Mouse (Mus musculus): ENCODE results near the gene Tmub2. TPM values are rescaled to one million over a fixed set of nuclear protein-coding genes. Genes with fewer than 3 reads are reported as not detected.
A peak's percentile ranks its signal among the peaks of the same experiment; 100 is the strongest.

Tmub2 gene
- 8.1 and 8.9 TPM in 2 replicates for polyA plus RNA-seq (2012)

DNA sequence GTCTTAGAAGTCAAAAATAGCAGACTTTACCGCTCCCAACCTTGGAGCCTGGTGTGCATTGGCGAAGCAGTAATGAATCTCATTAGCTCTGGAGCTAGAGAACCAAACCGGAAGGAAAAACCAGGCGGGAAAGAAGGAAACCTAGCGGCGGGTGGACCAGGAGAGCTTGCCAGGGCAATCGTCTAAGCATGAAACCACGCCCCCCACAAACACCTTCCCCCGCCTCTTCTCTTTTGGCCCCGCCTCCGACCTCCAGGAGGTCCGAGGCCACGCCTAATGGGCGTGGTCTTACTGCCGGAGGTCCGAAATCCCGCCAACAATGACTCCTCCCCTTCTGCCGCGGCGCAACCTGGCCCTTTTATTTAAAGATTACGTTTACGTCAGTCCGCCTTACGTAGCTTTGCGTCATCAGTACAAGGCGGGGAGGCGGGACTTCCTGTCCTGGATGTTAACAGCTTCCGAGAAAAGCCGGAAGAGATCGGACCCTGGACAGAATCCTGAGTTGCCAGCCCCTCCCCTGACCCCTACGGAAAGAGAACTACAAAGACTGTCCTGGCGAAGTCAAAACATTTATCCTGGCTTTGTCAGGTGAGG is at the start of gene Tmub2:
Tmub2 (plus strand) TSS at position 431 of the 594 bp plus-strand sequence.
- peak within 1 kb of the TSS; percentile 99 for H3K4me3 ChIP-seq (replicated peaks)
- peaks cover 36% of the 10 kb centered on the region for H3K36me3 ChIP-seq (ENCODE audit: control insufficient read depth)
- no peak for TF ChIP-seq GATA1 (IDR thresholded peaks at IDR 0.05; ENCODE audit: low read length)
- no peak for TF ChIP-seq TAL1 (IDR thresholded peaks at IDR 0.05; ENCODE audit: low read length)
- no peaks in the 10 kb centered on the region for H3K27me3 ChIP-seq (ENCODE audit: control insufficient read depth)
- no peaks in the 10 kb centered on the region for H3K9me3 ChIP-seq (ENCODE audit: control insufficient read depth, low read length)
- H3K4me1 ChIP-seq (ENCODE audit: control insufficient read depth): peaks cover 53% of the 10 kb centered on the region

DNA sequence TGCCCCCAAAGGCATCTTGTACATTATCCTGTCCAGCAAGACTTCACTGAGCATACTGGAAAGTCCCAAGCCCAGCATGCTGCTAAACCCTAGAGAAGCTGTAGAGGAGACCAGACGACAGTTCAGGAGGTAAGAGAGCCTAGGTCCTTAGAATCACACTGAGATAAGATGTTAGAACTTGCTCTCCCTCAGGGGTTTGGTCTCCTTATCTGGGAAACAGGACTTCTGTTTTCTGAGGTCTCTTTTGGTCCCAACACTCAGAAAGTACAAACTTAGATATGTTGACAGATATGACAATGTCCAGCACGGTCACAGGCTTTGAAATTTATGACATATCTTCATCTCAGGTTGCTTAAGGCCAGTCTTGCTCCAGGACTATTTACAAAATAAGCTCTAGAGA is 48.7 kb upstream of the Tmub2 start:
- TF ChIP-seq TAL1 (IDR thresholded peaks at IDR 0.05; ENCODE audit: low read length) (no peak), GATA1 (IDR thresholded peaks at IDR 0.05; ENCODE audit: low read length) (no peak)
- peaks cover under 1% of the 10 kb centered on the region; the same call in 1 of the 2 replicates for H3K4me1 ChIP-seq (ENCODE audit: control insufficient read depth)
- H3K27me3 ChIP-seq (ENCODE audit: control insufficient read depth): peaks cover 16% of the 10 kb centered on the region
- no peaks in the 10 kb centered on the region for H3K36me3 ChIP-seq (ENCODE audit: control insufficient read depth)
- H3K9me3 ChIP-seq (ENCODE audit: control insufficient read depth, low read length): no peaks in the 10 kb centered on the region
- no peak overlapping the region for H3K4me3 ChIP-seq (replicated peaks)

DNA sequence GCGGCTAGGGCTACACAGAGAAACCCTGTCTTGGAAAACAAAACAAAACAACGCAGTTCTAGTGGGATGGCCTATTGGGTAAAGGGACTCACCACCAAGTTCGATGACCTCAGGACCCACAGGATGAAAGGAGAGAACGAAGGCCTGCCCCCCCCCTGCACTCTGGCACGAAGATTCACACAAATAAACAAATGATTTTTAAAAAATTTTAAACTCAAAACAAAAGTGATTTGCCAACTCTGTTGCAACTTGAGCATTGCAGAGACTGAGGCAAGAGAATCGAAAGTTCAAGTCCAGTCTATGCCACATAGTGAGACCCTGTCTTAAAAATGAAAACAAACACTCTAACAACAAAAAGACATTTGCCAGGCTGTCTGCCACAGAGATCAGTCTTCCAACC is 44.1 kb upstream of the Tmub2 start:
- H3K36me3 ChIP-seq (ENCODE audit: control insufficient read depth): no peaks in the 10 kb centered on the region
- peaks cover 7% of the 10 kb centered on the region for H3K4me1 ChIP-seq (ENCODE audit: control insufficient read depth)
- TF ChIP-seq TAL1 (IDR thresholded peaks at IDR 0.05; ENCODE audit: low read length): no peak
- no peak for TF ChIP-seq GATA1 (IDR thresholded peaks at IDR 0.05; ENCODE audit: low read length)
- no peak overlapping the region for H3K4me3 ChIP-seq (replicated peaks)
- H3K27me3 ChIP-seq (ENCODE audit: control insufficient read depth): peaks cover 14% of the 10 kb centered on the region
- peaks cover 2% of the 10 kb centered on the region; the same call in 1 of the 2 replicates for H3K9me3 ChIP-seq (ENCODE audit: control insufficient read depth, low read length)

DNA sequence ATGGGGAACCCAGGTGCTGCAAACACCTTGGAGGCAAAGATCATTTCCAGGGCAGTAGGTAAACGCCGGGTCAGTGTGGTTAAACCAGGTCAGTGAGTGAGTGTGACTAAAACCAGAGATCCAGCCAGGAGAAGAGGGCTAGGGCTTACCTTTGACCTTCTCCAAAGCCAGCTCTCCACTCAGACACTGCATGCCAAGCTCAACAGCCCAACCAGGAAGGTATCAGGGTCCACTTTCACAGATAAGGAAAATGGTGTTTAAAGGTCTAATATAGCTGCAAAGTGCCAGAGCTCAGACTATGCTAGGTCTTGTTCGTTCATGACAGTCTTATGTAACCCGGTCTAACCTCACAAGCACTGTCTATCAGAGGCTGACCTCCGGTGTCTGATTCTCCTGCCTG is 43.5 kb upstream of the Tmub2 start:
- Histone ChIP-seq H3K27me3 (ENCODE audit: control insufficient read depth) (peaks cover 20% of the 10 kb centered on the region), H3K9me3 (ENCODE audit: control insufficient read depth, low read length) (peaks cover 2% of the 10 kb centered on the region; the same call in 1 of the 2 replicates), H3K4me3 (replicated peaks) (no peak overlapping the region), H3K36me3 (ENCODE audit: control insufficient read depth) (no peaks in the 10 kb centered on the region), H3K4me1 (ENCODE audit: control insufficient read depth) (peaks cover 7% of the 10 kb centered on the region)
- TF ChIP-seq GATA1 (IDR thresholded peaks at IDR 0.05; ENCODE audit: low read length) (no peak), TAL1 (IDR thresholded peaks at IDR 0.05; ENCODE audit: low read length) (no peak)

DNA sequence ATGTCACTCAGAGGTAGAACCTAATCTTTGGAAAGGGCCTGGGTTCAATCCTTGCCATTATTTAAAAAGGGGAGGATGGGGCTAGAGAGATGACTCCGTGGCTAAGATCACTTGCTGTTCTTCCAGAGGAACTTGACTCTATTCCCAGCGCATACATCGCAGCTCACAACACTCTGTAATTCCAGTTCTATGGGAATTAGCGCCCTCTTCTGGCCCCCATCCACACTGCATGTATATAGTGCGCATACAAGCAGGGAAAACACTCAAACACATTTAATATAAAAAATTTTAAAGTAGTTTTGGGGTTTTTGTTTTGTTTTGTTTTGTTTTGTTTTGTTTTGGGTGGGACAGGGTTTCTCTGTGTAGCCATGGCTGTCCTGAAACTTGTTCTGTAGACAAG is 42.9 kb upstream of the Tmub2 start:
- Histone ChIP-seq H3K36me3 (ENCODE audit: control insufficient read depth) (no peaks in the 10 kb centered on the region), H3K9me3 (ENCODE audit: control insufficient read depth, low read length) (peaks cover 2% of the 10 kb centered on the region; the same call in 1 of the 2 replicates), H3K4me3 (replicated peaks) (no peak overlapping the region), H3K4me1 (ENCODE audit: control insufficient read depth) (peaks cover 7% of the 10 kb centered on the region), H3K27me3 (ENCODE audit: control insufficient read depth) (peaks cover 23% of the 10 kb centered on the region)
- TF ChIP-seq TAL1 (IDR thresholded peaks at IDR 0.05; ENCODE audit: low read length) (no peak), GATA1 (IDR thresholded peaks at IDR 0.05; ENCODE audit: low read length) (no peak)

DNA sequence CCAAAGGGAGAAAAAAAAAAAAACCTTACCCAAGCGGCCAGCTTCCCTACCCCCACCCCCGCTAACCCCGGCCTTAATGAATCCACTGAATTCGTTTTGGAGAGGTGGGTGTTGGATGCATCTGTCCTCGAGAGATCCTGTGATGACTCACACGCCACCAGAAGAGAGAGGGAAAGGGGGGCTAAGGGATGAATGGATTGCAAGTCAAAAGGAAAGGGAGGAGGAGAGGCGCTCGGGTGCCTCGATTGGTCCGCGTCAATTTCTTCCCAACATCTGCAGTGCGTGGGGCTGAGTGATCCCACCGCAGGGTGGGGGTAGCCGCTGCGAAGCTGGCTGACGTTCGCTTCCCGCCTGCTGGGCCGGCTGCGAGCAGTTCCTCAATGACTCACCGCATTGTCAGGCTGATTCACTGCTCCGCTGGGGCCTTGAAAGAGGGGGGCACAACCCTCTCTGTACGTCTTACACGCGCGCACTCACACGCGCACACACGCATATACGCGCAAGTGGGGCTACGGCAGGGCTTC is 39.7 kb upstream of the Tmub2 start:
- no peaks in the 10 kb centered on the region for H3K36me3 ChIP-seq (ENCODE audit: control insufficient read depth)
- peaks cover 18% of the 10 kb centered on the region for H3K4me1 ChIP-seq (ENCODE audit: control insufficient read depth)
- no peak overlapping the region for H3K4me3 ChIP-seq (replicated peaks)
- peaks cover 2% of the 10 kb centered on the region; the same call in 1 of the 2 replicates for H3K9me3 ChIP-seq (ENCODE audit: control insufficient read depth, low read length)
- no peak for TF ChIP-seq TAL1 (IDR thresholded peaks at IDR 0.05; ENCODE audit: low read length)
- TF ChIP-seq GATA1 (IDR thresholded peaks at IDR 0.05; ENCODE audit: low read length): no peak
- peaks cover 23% of the 10 kb centered on the region for H3K27me3 ChIP-seq (ENCODE audit: control insufficient read depth)

DNA sequence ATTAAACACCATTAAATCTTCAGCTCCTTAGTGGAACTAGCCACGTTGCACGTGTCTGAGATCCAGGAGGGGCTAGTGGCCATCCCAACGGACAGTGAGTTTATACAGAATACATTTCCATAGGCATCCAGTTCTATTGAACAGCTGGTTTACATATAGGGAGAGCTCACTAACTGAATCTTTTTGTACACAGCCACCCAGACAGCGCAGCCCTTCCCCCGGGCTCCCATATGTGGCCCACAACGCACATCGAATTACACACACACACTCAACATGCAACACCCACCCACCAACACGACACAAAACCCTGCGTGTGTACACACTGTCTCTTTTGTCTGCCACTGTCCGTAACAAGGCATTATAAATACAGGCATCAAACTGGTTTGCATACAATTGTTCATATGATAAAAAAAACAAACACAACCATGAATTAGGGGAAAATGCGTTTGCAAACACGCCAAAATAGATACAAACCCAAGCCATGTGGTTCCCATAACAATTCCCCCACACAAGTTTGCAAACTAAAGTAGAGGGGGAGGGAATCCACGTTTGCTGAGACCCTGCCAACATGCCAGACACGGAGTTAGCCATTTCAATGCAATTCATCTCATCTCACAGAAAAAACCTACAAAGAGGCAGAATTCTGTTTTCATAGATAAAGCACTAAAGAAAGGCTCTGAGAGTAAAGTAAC is 39.0 kb upstream of the Tmub2 start:
- TF ChIP-seq GATA1 (IDR thresholded peaks at IDR 0.05; ENCODE audit: low read length): no peak
- no peak for TF ChIP-seq TAL1 (IDR thresholded peaks at IDR 0.05; ENCODE audit: low read length)
- Histone ChIP-seq H3K36me3 (ENCODE audit: control insufficient read depth) (peaks cover 4% of the 10 kb centered on the region), H3K9me3 (ENCODE audit: control insufficient read depth, low read length) (peaks cover 2% of the 10 kb centered on the region; the same call in 1 of the 2 replicates), H3K4me3 (replicated peaks) (no peak overlapping the region), H3K4me1 (ENCODE audit: control insufficient read depth) (peaks cover 21% of the 10 kb centered on the region), H3K27me3 (ENCODE audit: control insufficient read depth) (peaks cover 23% of the 10 kb centered on the region)

DNA sequence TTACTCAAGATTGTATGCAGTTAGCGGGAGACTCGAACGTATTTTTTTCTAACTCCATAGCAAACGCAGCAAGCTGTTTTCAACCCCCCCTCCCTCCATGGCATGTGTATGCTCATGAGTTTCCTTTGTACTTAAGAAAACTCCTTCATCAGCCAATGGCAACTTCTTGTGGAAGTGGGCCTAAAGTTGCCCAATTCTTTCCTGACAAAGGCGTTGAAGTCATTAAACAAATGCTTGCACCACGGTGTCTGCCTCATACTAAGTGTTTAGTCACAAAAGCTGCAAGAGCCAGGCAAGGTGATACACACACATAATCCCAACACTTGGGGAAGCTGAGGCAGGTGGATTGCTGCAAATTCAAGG is 38.5 kb upstream of the Tmub2 start:
- Histone ChIP-seq H3K36me3 (ENCODE audit: control insufficient read depth) (peaks cover 9% of the 10 kb centered on the region), H3K4me1 (ENCODE audit: control insufficient read depth) (peaks cover 21% of the 10 kb centered on the region), H3K27me3 (ENCODE audit: control insufficient read depth) (peaks cover 23% of the 10 kb centered on the region), H3K4me3 (replicated peaks) (no peak overlapping the region), H3K9me3 (ENCODE audit: control insufficient read depth, low read length) (peaks cover 2% of the 10 kb centered on the region; the same call in 1 of the 2 replicates)
- TF ChIP-seq GATA1 (IDR thresholded peaks at IDR 0.05; ENCODE audit: low read length): no peak
- no peak for TF ChIP-seq TAL1 (IDR thresholded peaks at IDR 0.05; ENCODE audit: low read length)

DNA sequence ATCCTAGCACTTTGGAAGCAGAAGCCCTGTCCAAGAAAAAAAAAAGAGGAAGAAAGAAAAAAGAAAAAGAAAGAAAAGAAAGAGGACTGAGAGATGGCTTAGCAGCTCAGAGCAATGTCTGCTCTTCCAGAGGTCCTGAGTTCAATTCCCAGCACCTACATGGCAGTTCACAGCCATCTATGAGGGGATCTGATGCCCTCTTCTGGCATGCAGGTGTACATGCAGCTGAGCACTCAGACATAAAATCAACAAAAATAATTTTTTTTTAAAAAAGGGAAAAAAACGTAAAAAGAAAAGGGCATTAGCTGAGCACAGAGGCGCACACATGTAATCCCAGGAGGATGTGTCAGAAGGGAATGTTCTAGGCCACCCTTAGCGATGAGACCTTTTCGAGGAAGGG is 37.9 kb upstream of the Tmub2 start:
- Histone ChIP-seq H3K4me1 (ENCODE audit: control insufficient read depth) (peaks cover 21% of the 10 kb centered on the region), H3K4me3 (replicated peaks) (no peak overlapping the region), H3K36me3 (ENCODE audit: control insufficient read depth) (peaks cover 15% of the 10 kb centered on the region), H3K27me3 (ENCODE audit: control insufficient read depth) (peaks cover 23% of the 10 kb centered on the region), H3K9me3 (ENCODE audit: control insufficient read depth, low read length) (peaks cover under 1% of the 10 kb centered on the region; the same call in 1 of the 2 replicates)
- TF ChIP-seq GATA1 (IDR thresholded peaks at IDR 0.05; ENCODE audit: low read length) (no peak), TAL1 (IDR thresholded peaks at IDR 0.05; ENCODE audit: low read length) (no peak)

Data from erythroblast, embryonic 14.5 days (primary cell).